Mouse (Mus musculus) cortical plate, adult 2 months (tissue): ENCODE results near the gene Gm11032. TPM values are rescaled to one million over a fixed set of nuclear protein-coding genes. Genes with fewer than 3 reads are reported as not detected.
A peak's percentile ranks its signal among the peaks of the same experiment; 100 is the strongest.
"Not testable (repeated sequence)": the region's sequence is repeated elsewhere in the genome, so short reads cannot be mapped to it uniquely, and the experiment has no call there.

Experiments
- H3K27ac ChIP-seq: fragments of 200-500 bp; 2 replicates; pipeline ENCODE4 v1.5.1; 2012; ENCODE audit warnings: low read length, control low read depth, inconsistent platforms; ENCODE audit not compliant: insufficient read depth
- H3K4me1 ChIP-seq: fragments of 200-500 bp; 2 replicates; pipeline ENCODE4 v1.6.1; 2011; ENCODE audit warnings: low read length; ENCODE audit not compliant: control insufficient read depth, insufficient read depth
- H3K4me3 ChIP-seq: fragments of 200-500 bp; 2 replicates; pipeline ENCODE4 v1.5.1; 2011; ENCODE audit warnings: mild to moderate bottlenecking, low read length, control low read depth; ENCODE audit not compliant: insufficient read depth
- CTCF ChIP-seq: fragments of 200-500 bp; IDR thresholded peaks from 2 replicates; pipeline ENCODE4 v1.5.1; 2011; ENCODE audit warnings: mild to moderate bottlenecking, control low read depth, low read length; ENCODE audit not compliant: insufficient read depth; ENCODE audit errors: extremely low read depth
- POLR2A ChIP-seq: fragments of 200-500 bp; IDR thresholded peaks from 2 replicates; pipeline ENCODE4 v1.6.1; 2011; ENCODE audit warnings: mild to moderate bottlenecking, low read length, control low read depth; ENCODE audit not compliant: insufficient read depth; ENCODE audit errors: extremely low read depth
- polyA plus RNA-seq: library from polyadenylated mRNA; depleted of rRNA; stranded (reverse); fragments of >200 nt; gene quantifications from 2 replicates; pipeline ENCODE4 v1.2.3, GENCODE M21; 2012; rRNA removed

The Gm11032 gene
- polyA plus RNA-seq, 1 experiment = not detected

DNA sequence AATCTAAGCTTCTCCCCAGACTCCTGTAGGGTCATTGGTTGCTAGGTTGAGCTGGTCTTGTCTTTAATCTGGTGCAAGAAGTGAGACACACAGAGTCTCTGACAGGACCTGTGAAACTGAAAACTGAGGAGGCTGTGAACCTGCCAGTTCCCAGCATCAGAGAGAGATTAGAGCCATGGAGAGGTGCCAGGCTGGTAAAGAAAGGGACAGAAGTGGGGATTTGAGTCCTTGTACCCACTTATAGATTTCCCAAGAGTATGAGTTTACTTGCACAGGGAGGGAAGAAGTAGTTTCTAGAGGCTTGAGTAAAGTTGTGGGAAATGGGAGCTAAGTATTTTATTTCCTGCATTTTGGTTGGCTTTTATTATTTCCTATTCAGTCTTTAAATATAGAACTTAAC, 21.3 kb downstream of the Gm11032 start:
- no peak overlapping the region for H3K27ac ChIP-seq
- TF ChIP-seq CTCF (no peak), POLR2A (no peak)
- peaks cover 3% of the 10 kb centered on the region for H3K4me1 ChIP-seq
- H3K4me3 ChIP-seq = no peak overlapping the region

DNA sequence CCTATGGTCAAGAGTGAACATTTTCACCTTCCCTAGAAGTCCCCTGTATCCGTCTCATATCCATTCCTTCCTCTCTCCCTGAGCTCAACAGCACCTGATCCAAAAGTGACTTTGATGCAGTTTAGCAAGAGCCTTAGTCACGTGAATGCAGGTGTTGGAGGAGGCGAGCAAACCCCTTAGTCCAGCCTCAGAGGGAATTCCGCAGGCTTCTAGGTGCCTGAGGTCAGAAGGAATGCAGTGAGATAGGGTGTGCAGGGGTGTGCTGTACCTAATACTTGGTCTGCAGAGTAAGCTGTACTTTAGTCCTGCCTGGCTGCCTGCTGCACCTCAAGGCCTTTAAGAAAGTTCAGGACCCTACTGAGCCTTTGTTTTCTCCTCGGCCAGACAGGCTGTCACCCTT, 23.9 kb downstream of the Gm11032 start:
- H3K4me3 ChIP-seq = no peak overlapping the region
- TF ChIP-seq POLR2A (no peak), CTCF (no peak)
- peaks cover 2% of the 10 kb centered on the region; the same call in 1 of the 2 replicates for H3K4me1 ChIP-seq
- H3K27ac ChIP-seq = no peak overlapping the region

GRCm38 (mm10) chr11:4645180-4645579, 25.3 kb downstream of the Gm11032 start:
- H3K4me1 ChIP-seq, H3K27ac ChIP-seq, H3K4me3 ChIP-seq: not testable (repeated sequence)

DNA sequence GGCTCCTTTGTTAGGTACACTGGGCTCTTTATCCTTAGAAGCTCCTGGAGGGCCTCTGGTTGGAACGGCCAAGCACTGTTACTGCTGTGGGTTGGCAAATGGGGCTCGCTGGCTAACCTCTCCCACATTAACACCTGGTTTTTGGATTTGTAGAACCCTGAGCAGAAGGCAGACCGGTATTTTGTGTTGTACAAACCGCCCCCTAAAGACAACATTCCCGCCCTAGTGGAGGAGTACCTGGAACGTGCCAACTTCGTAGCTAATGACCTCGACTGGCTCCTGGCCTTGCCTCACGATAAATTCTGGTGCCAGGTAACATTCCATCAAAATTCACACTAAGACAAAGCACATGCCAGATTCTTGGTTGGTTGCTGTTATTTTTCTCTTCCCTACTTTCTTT, 26.5 kb downstream of the Gm11032 start:
- no peak for TF ChIP-seq CTCF
- no peak for TF ChIP-seq POLR2A
- Histone ChIP-seq H3K4me3 (no peak overlapping the region), H3K27ac (no peak overlapping the region), H3K4me1 (no peaks in the 10 kb centered on the region)

- H3K27ac ChIP-seq = no peak overlapping the region
- no peak overlapping the region for H3K4me3 ChIP-seq
- H3K4me1 ChIP-seq = peaks cover 12% of the 10 kb centered on the region
- TF ChIP-seq CTCF = no peak
- no peak for TF ChIP-seq POLR2A
Measured at GRCm38 (mm10) chr11:4659818-4660217, 40.0 kb downstream of the Gm11032 start.

DNA sequence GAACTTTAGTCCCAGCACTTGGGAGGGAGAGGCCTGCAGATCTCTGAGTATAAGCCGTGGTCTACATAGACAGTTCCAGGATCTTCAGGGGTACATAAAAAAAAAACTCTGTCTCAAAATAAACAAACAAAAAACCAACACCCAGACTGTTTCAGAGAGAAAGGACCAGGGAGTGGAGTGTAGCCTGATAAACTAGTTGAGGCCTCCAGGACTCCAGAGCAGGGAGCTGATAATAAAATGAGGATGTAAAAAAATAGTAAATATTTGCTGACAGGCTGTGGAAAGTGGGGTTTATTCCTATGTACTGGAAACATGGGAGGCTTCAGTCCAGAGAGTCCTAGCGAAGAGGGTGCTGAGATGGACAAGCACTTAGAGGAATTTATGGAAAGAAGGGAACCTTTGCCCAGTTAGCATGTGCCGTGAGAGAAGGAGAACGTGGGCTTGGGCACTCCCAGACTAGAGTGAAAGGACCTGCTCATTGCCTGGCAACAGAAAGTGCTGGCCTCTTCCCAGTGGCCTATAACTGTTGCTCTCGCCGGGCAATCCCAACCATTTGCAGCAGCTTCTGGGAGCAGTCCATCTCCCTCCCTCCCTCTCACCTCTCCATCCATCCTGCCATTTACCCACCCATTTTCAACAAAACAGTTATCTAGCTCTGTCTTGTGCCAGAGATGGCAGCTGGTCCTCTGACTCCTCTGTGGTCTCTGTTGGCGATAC, 40.6 kb downstream of the Gm11032 start:
- Histone ChIP-seq H3K4me1 (peaks cover 12% of the 10 kb centered on the region), H3K27ac (0 out of 2 replicates have a peak overlapping the region, but pooled peaks have one; percentile 33), H3K4me3 (no peak overlapping the region)
- TF ChIP-seq POLR2A (no peak), CTCF (no peak)

GRCm38 (mm10) chr11:4661324-4661723, 41.5 kb downstream of the Gm11032 start:
- peak overlapping the region; percentile 17; the same call in 1 of the 2 replicates for H3K27ac ChIP-seq

DNA sequence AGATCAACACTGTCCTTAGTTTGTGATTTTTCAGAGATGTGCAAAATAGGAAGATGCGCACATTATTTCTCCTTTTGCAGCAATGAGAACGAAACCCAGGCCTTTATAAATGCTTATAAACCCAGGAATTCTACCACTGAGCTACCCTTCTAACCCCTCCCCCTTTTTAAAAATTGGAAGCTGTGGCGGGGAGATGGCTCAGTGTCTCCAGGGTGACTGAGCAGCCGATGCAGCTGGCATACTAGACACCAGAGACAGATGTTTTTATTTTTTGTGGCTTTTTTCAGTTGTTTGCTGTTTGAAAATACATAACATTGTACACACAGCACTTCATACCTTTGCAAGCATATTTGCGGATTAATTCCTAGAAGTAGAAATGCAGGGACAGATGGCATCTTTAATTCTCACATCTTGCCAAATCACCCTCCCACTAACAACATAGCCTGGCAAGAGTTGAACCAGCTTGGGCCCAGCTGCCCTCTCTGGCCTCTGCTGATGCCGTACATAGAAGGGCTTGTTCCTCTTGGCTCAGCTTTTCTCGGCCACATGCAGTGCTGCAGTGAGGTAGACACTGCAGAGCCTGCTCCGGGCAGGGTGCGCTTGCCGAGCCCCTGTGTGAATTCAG, 42.1 kb downstream of the Gm11032 start:
- TF ChIP-seq CTCF (no peak), POLR2A (no peak)
- Histone ChIP-seq H3K27ac (no peak overlapping the region), H3K4me3 (no peak overlapping the region), H3K4me1 (peaks cover 12% of the 10 kb centered on the region)

More at GRCm38 (mm10) chr11:4661324-4661723, 41.5 kb downstream of the Gm11032 start:
- TF ChIP-seq POLR2A = no peak
- H3K4me3 ChIP-seq = no peak overlapping the region
- peaks cover 12% of the 10 kb centered on the region for H3K4me1 ChIP-seq

GRCm38 (mm10) chr11:4662496-4662878, 42.6 kb downstream of the Gm11032 start:
- TF ChIP-seq CTCF (no peak), POLR2A (no peak)
- no peak overlapping the region for H3K27ac ChIP-seq
- H3K4me3 ChIP-seq = no peak overlapping the region
- peaks cover 12% of the 10 kb centered on the region for H3K4me1 ChIP-seq

Other genes with a start within 250 kb of the Gm11032 start
- gene Hormad2, start 179.0 kb upstream of the Gm11032 start, polyA plus RNA-seq = 0.06 and 0.13 TPM in 2 replicates
- gene Mtmr3, start 25.2 kb upstream of the Gm11032 start, polyA plus RNA-seq = 40.9 and 43.8 TPM in 2 replicates
- 20.0 and 22.9 TPM in 2 replicates for gene Ascc2, start 17.7 kb downstream of the Gm11032 start, polyA plus RNA-seq
- 1,122 and 1,215 TPM in 2 replicates for gene Uqcr10, start 84.3 kb downstream of the Gm11032 start, polyA plus RNA-seq
- 48.1 and 52.6 TPM in 2 replicates for gene Zmat5, start 84.6 kb downstream of the Gm11032 start, polyA plus RNA-seq
- 29.8 and 54.4 TPM in 2 replicates for gene Cabp7, start 126.7 kb downstream of the Gm11032 start, polyA plus RNA-seq
- gene Nf2, start 229.5 kb downstream of the Gm11032 start, polyA plus RNA-seq = 60.5 and 65.6 TPM in 2 replicates